Mouse (Mus musculus) liver, embryonic 13.5 days (tissue): ENCODE measurements around the gene Cenpm. TPM values are rescaled to one million over a fixed set of nuclear protein-coding genes. Genes with fewer than 3 reads are reported as not detected.

Source experiments
- ATAC-seq: fragments of 200-750 bp; cut with Nextera tagmentation; 2 replicates; pipeline ENCODE4 v1.8.0; 2017; ENCODE audit warnings: low read depth, mild to moderate bottlenecking, moderate number of reproducible peaks, moderate library complexity
- DNase-seq: peaks from one replicate; pipeline ENCODE4 v3.0.0; 2022
- H3K27ac ChIP-seq: fragments of 300-500 bp; sonication (generic); 2 replicates; pipeline ENCODE4 v1.5.1; 2015; ENCODE audit warnings: moderate library complexity, mild to moderate bottlenecking, inconsistent platforms
- H3K27me3 ChIP-seq: fragments of 300-500 bp; sonication (generic); 2 replicates; pipeline ENCODE4 v1.6.1; 2015; ENCODE audit warnings: mild to moderate bottlenecking, inconsistent platforms
- H3K36me3 ChIP-seq: fragments of 300-500 bp; sonication (generic); 2 replicates; pipeline ENCODE4 v1.6.1; 2015; ENCODE audit warnings: mild to moderate bottlenecking, inconsistent platforms
- H3K4me1 ChIP-seq: fragments of 300-500 bp; sonication (generic); replicated peaks from 2 replicates; pipeline ENCODE4 v1.6.1; 2015; ENCODE audit warnings: inconsistent platforms
- H3K4me2 ChIP-seq: fragments of 300-500 bp; sonication (generic); 2 replicates; pipeline ENCODE4 v1.6.1; 2015; ENCODE audit warnings: inconsistent platforms, mild to moderate bottlenecking, moderate library complexity
- H3K4me3 ChIP-seq: fragments of 300-500 bp; sonication (generic); replicated peaks from 2 replicates; pipeline ENCODE4 v1.5.1; 2015; ENCODE audit warnings: mild to moderate bottlenecking, inconsistent platforms
- H3K9ac ChIP-seq: fragments of 300-500 bp; sonication (generic); 2 replicates; pipeline ENCODE4 v1.6.1; 2015; ENCODE audit warnings: mild to moderate bottlenecking, inconsistent platforms
- H3K9me3 ChIP-seq: fragments of 300-500 bp; sonication (generic); replicated peaks from 2 replicates; pipeline ENCODE4 v1.6.1; 2016; ENCODE audit warnings: inconsistent platforms
- WGBS: fragments of 180-500 bp; shearing (Covaris S2); methylation state at CpG from one replicate; pipeline ENCODE4 v1.1.7; 2015; ENCODE audit not compliant: insufficient replicate concordance; 5-methylcytosine and 5-hydroxymethylcytosine counted together
- polyA plus RNA-seq: library from polyadenylated mRNA; unstranded; fragments of >200 nt; fragmentation: Nextera tagmentation; extraction: Ambion mirVana; gene quantifications from 2 replicates; pipeline ENCODE4 v1.2.1, GENCODE M21; 2015

Cenpm gene
- polyA plus RNA-seq, 1 experiment from 2014 or later = 41.7 TPM

- Histone ChIP-seq H3K27me3 (peaks cover 97% of the 10 kb centered on the region), H3K27ac (no peak overlapping the region), H3K9ac (no peak overlapping the region), H3K36me3 (no peaks in the 10 kb centered on the region), H3K4me3 (no peak overlapping the region), H3K4me2 (no peak overlapping the region), H3K9me3 (no peaks in the 10 kb centered on the region), H3K4me1 (peaks cover 13% of the 10 kb centered on the region)
- WGBS = 11% methylated on average over 4 of the region's 4 CpGs
- ATAC-seq (no peak), DNase-seq (no peak)
Measured at GRCm38 (mm10) chr15:82213222-82213621, 31.3 kb downstream of the Cenpm start.

- Histone ChIP-seq H3K4me2 (peak within 1 kb of the TSS; percentile 59), H3K27me3 (peaks cover 98% of the 10 kb centered on the region), H3K9ac (no peak within 1 kb of the TSS), H3K4me1 (peaks cover 13% of the 10 kb centered on the region), H3K27ac (no peak within 1 kb of the TSS), H3K9me3 (no peaks in the 10 kb centered on the region), H3K36me3 (no peaks in the 10 kb centered on the region), H3K4me3 (peak within 1 kb of the TSS; percentile 44)
- DNase-seq = no peak
- ATAC-seq = no peak
- under 1% methylated on average over 34 of the region's 34 CpGs for WGBS
Measured at GRCm38 (mm10) chr15:82212752-82213063, 31.8 kb downstream of the Cenpm start, which contains the start of gene Shisa8. TSS of gene Shisa8 (minus strand) at chr15:82212815.

- DNase-seq = no peak
- H3K9me3 ChIP-seq = no peaks in the 10 kb centered on the region
Measured at GRCm38 (mm10) chr15:82211911-82212751, 32.4 kb downstream of the Cenpm start.

GRCm38 (mm10) chr15:82211281-82211680 is 33.3 kb downstream of the Cenpm start:
- Histone ChIP-seq H3K4me2 (peak overlapping the region; percentile 59), H3K9ac (no peak overlapping the region), H3K36me3 (no peaks in the 10 kb centered on the region), H3K9me3 (no peaks in the 10 kb centered on the region), H3K4me1 (peaks cover 19% of the 10 kb centered on the region), H3K27ac (no peak overlapping the region), H3K27me3 (peaks cover 100% of the 10 kb centered on the region), H3K4me3 (peak overlapping the region; percentile 44; the same call in 1 of the 2 replicates)
- DNase-seq (no peak), ATAC-seq (no peak)
- 3% methylated on average over 11 of the region's 11 CpGs for WGBS

More at GRCm38 (mm10) chr15:82211911-82212751, 32.4 kb downstream of the Cenpm start:
- Histone ChIP-seq H3K4me1 (peaks cover 14% of the 10 kb centered on the region), H3K36me3 (no peaks in the 10 kb centered on the region), H3K4me2 (peak overlapping the region; percentile 59), H3K4me3 (peak overlapping the region; percentile 44), H3K9ac (no peak overlapping the region), H3K27me3 (peaks cover 100% of the 10 kb centered on the region), H3K27ac (no peak overlapping the region)
- under 1% methylated on average over 112 of the region's 112 CpGs for WGBS
- ATAC-seq = no peak

GRCm38 (mm10) chr15:82210801-82211200 is 33.7 kb downstream of the Cenpm start:
- Histone ChIP-seq H3K27ac (no peak overlapping the region), H3K27me3 (peaks cover 100% of the 10 kb centered on the region), H3K4me1 (peaks cover 24% of the 10 kb centered on the region), H3K4me3 (no peak overlapping the region), H3K9me3 (no peaks in the 10 kb centered on the region), H3K9ac (no peak overlapping the region), H3K36me3 (peaks cover 4% of the 10 kb centered on the region), H3K4me2 (no peak overlapping the region)
- DNase-seq = no peak
- no peak for ATAC-seq
- WGBS = 50% methylated on average over 1 of the region's 1 CpGs

GRCm38 (mm10) chr15:82209295-82210050 is 35.1 kb downstream of the Cenpm start:
- no peak for DNase-seq
- no peak for ATAC-seq
- Histone ChIP-seq H3K27ac (no peak overlapping the region), H3K9ac (no peak overlapping the region), H3K27me3 (peaks cover 91% of the 10 kb centered on the region), H3K36me3 (peaks cover 17% of the 10 kb centered on the region), H3K4me3 (no peak overlapping the region), H3K4me2 (no peak overlapping the region), H3K9me3 (no peaks in the 10 kb centered on the region), H3K4me1 (peaks cover 25% of the 10 kb centered on the region)
- WGBS = 74% methylated on average over 13 of the region's 13 CpGs

- ATAC-seq (no peak), DNase-seq (no peak)
- WGBS = 75% methylated on average over 8 of the region's 8 CpGs
- no peak overlapping the region for H3K27ac ChIP-seq
- peaks cover 25% of the 10 kb centered on the region for H3K4me1 ChIP-seq
- peaks cover 79% of the 10 kb centered on the region for H3K27me3 ChIP-seq
- H3K36me3 ChIP-seq = peaks cover 29% of the 10 kb centered on the region
- no peaks in the 10 kb centered on the region for H3K9me3 ChIP-seq
- H3K4me2 ChIP-seq = no peak overlapping the region
- no peak overlapping the region for H3K9ac ChIP-seq
- no peak overlapping the region for H3K4me3 ChIP-seq
Measured at GRCm38 (mm10) chr15:82208307-82208706, 36.2 kb downstream of the Cenpm start.

GRCm38 (mm10) chr15:82207504-82208219 is 36.9 kb downstream of the Cenpm start:
- DNase-seq (no peak), ATAC-seq (no peak)
- H3K4me1 ChIP-seq = peaks cover 24% of the 10 kb centered on the region
- no peak overlapping the region for H3K9ac ChIP-seq
- WGBS = 45% methylated on average over 30 of the region's 30 CpGs
- H3K36me3 ChIP-seq = peaks cover 35% of the 10 kb centered on the region
- H3K9me3 ChIP-seq = no peaks in the 10 kb centered on the region
- no peak overlapping the region for H3K4me2 ChIP-seq
- no peak overlapping the region for H3K4me3 ChIP-seq
- H3K27me3 ChIP-seq = peaks cover 73% of the 10 kb centered on the region
- H3K27ac ChIP-seq = no peak overlapping the region

- no peak overlapping the region for H3K4me3 ChIP-seq
- DNase-seq = no peak
- no peak overlapping the region for H3K9ac ChIP-seq
- peaks cover 18% of the 10 kb centered on the region for H3K4me1 ChIP-seq
- peaks cover 41% of the 10 kb centered on the region for H3K36me3 ChIP-seq
- ATAC-seq = no peak
- no peaks in the 10 kb centered on the region for H3K9me3 ChIP-seq
- H3K27ac ChIP-seq = no peak overlapping the region
- peaks cover 67% of the 10 kb centered on the region for H3K27me3 ChIP-seq
- H3K4me2 ChIP-seq = no peak overlapping the region
- WGBS = 41% methylated on average over 34 of the region's 34 CpGs
Measured at GRCm38 (mm10) chr15:82207105-82207459, 37.5 kb downstream of the Cenpm start.

GRCm38 (mm10) chr15:82206365-82207104 is 38.0 kb downstream of the Cenpm start:
- peaks cover 13% of the 10 kb centered on the region for H3K4me1 ChIP-seq
- no peak overlapping the region for H3K9ac ChIP-seq
- ATAC-seq (peak; percentile 40), DNase-seq (no peak)
- peaks cover 46% of the 10 kb centered on the region for H3K36me3 ChIP-seq
- no peak overlapping the region for H3K4me2 ChIP-seq
- H3K27me3 ChIP-seq = peaks cover 62% of the 10 kb centered on the region
- no peaks in the 10 kb centered on the region for H3K9me3 ChIP-seq
- WGBS = 69% methylated on average over 9 of the region's 9 CpGs
- no peak overlapping the region for H3K4me3 ChIP-seq
- H3K27ac ChIP-seq = no peak overlapping the region
